Comparison of ENCODE assay signal across 8 mouse cellular contexts in genomic region chr4:135266987-135267386, GRCm38 (mm10). TPM values are rescaled to one million over a fixed set of nuclear protein-coding genes. Genes with fewer than 3 reads are reported as not detected.
DNase-seq lines count a peak whose midpoint lies in the region; ATAC-seq lines count a peak whose summit lies in the region.

No protein-coding gene starts in this region.

- H3K4me3 ChIP-seq in neural tube, embryonic 11.5 days (ENCODE audit: low read depth, low read length): no peak overlapping the region
- H3K4me3 ChIP-seq in hindbrain, embryonic 10.5 days: 0 out of 2 replicates have a peak overlapping the region, but pooled peaks have one; percentile 16
- H3K4me3 ChIP-seq in liver, embryonic 12.5 days: no peak overlapping the region
- 0 out of 2 replicates have a peak overlapping the region, but pooled peaks have one; percentile 7 for H3K4me3 ChIP-seq in stomach, embryonic 15.5 days (replicated peaks)

- no peaks in the 10 kb centered on the region for H3K9me3 ChIP-seq in neural tube, embryonic 11.5 days (ENCODE audit: control insufficient read depth, low read length)
- no peaks in the 10 kb centered on the region for H3K9me3 ChIP-seq in hindbrain, embryonic 10.5 days
- no peaks in the 10 kb centered on the region for H3K9me3 ChIP-seq in liver, embryonic 12.5 days (replicated peaks)
- H3K9me3 ChIP-seq in stomach, embryonic 15.5 days: no peaks in the 10 kb centered on the region

- WGBS in neural tube, embryonic 11.5 days: 77% methylated on average over 9 of the region's 9 CpGs
- WGBS in hindbrain, embryonic 10.5 days: 83% methylated on average over 9 of the region's 9 CpGs
- 61% methylated on average over 9 of the region's 9 CpGs for WGBS in liver, embryonic 12.5 days (ENCODE audit: insufficient replicate concordance)
- 69% methylated on average over 9 of the region's 9 CpGs for WGBS in stomach, embryonic 15.5 days

- H3K36me3 ChIP-seq in neural tube, embryonic 11.5 days (ENCODE audit: control insufficient read depth, insufficient read depth, low read length): no peaks in the 10 kb centered on the region
- H3K36me3 ChIP-seq in hindbrain, embryonic 10.5 days: peaks cover 55% of the 10 kb centered on the region
- peaks cover 68% of the 10 kb centered on the region for H3K36me3 ChIP-seq in liver, embryonic 12.5 days
- 0 out of 2 replicates have a peak, but pooled peaks cover 2% of the 10 kb centered on the region for H3K36me3 ChIP-seq in stomach, embryonic 15.5 days

- DNase-seq in neural tube, embryonic 11.5 days (ENCODE audit: low spot score): no peak
- DNase-seq in neural tube, embryonic 10.5 days (ENCODE audit: extremely low spot score, low spot score): no peak
- no peak for DNase-seq in hindbrain, embryonic 10.5 days (ENCODE audit: low spot score)
- DNase-seq in layer of hippocampus, postnatal 14 days (ENCODE audit: low spot score in 2 of 2): no peak
- no peak for DNase-seq in testis, postnatal 14 days (ENCODE audit: low spot score)

- H3K27ac ChIP-seq in neural tube, embryonic 11.5 days (ENCODE audit: low read depth, low read length): peak overlapping the region; percentile 29; the same call in 1 of the 2 replicates
- peak overlapping the region; percentile 50 for H3K27ac ChIP-seq in hindbrain, embryonic 10.5 days
- H3K27ac ChIP-seq in liver, embryonic 12.5 days: peak overlapping the region; percentile 6; the same call in 1 of the 2 replicates
- peak overlapping the region; percentile 28; the same call in 1 of the 2 replicates for H3K27ac ChIP-seq in stomach, embryonic 15.5 days

- H3K27me3 ChIP-seq in neural tube, embryonic 11.5 days (ENCODE audit: control insufficient read depth, insufficient read depth, low read length): no peaks in the 10 kb centered on the region
- no peaks in the 10 kb centered on the region for H3K27me3 ChIP-seq in hindbrain, embryonic 10.5 days (ENCODE audit: insufficient read depth, poor library complexity, severe bottlenecking)
- no peaks in the 10 kb centered on the region for H3K27me3 ChIP-seq in liver, embryonic 12.5 days (replicated peaks)
- H3K27me3 ChIP-seq in stomach, embryonic 15.5 days (replicated peaks): no peaks in the 10 kb centered on the region

- H3K9ac ChIP-seq in neural tube, embryonic 11.5 days (ENCODE audit: low read length): no peak overlapping the region
- H3K9ac ChIP-seq in liver, embryonic 12.5 days: no peak overlapping the region
- no peak overlapping the region for H3K9ac ChIP-seq in stomach, embryonic 15.5 days

- ATAC-seq in neural tube, embryonic 11.5 days (ENCODE audit: insufficient read depth, low FRiP score, low TSS enrichment): no peak
- ATAC-seq in liver, embryonic 12.5 days: no peak
- ATAC-seq in stomach, embryonic 15.5 days (ENCODE audit: insufficient read depth, low FRiP score, low read depth): no peak
- no peak for ATAC-seq in megakaryocyte-erythroid progenitor cell, adult 5-6 weeks (replicated peaks; ENCODE audit: low FRiP score, low TSS enrichment, poor library complexity, severe bottlenecking)

- H3K4me2 ChIP-seq in neural tube, embryonic 11.5 days (ENCODE audit: low read depth): no peak overlapping the region
- 0 out of 2 replicates have a peak overlapping the region, but pooled peaks have one; percentile 21 for H3K4me2 ChIP-seq in liver, embryonic 12.5 days
- H3K4me2 ChIP-seq in stomach, embryonic 15.5 days: peak overlapping the region; percentile 28; the same call in 1 of the 2 replicates

- H3K4me1 ChIP-seq in neural tube, embryonic 11.5 days (ENCODE audit: control insufficient read depth, insufficient read depth, low read length): peaks cover 35% of the 10 kb centered on the region
- peaks cover 52% of the 10 kb centered on the region for H3K4me1 ChIP-seq in hindbrain, embryonic 10.5 days (replicated peaks)
- peaks cover 84% of the 10 kb centered on the region for H3K4me1 ChIP-seq in liver, embryonic 12.5 days
- H3K4me1 ChIP-seq in stomach, embryonic 15.5 days: peaks cover 30% of the 10 kb centered on the region

RNA-seq across cellular contexts. Expression of gene Clic4, which starts 5.6 kb away (rescaled TPM):
- 148 and 157 TPM in 2 replicates for polyA plus RNA-seq in neural tube, embryonic 11.5 days (2014; fragmentation: Nextera tagmentation; extraction: Ambion mirVana)
- polyA plus RNA-seq in hindbrain, embryonic 10.5 days (2016; fragmentation: Nextera tagmentation; extraction: Ambion mirVana): 184 and 220 TPM in 2 replicates
- polyA plus RNA-seq in liver, embryonic 12.5 days (2016; fragmentation: Nextera tagmentation; extraction: Ambion mirVana): 161 and 169 TPM in 2 replicates
- polyA plus RNA-seq in stomach, embryonic 15.5 days (2015; fragmentation: Nextera tagmentation; extraction: Ambion mirVana): 141 and 144 TPM in 2 replicates
- total RNA-seq in layer of hippocampus, postnatal 14 days (2021): 10 to 100 TPM; 37.8 to 40.9 TPM
- total RNA-seq in megakaryocyte-erythroid progenitor cell, adult 5-6 weeks (2014; fragmentation: Nextera tagmentation): 77.8 and 83.9 TPM in 2 replicates
- total RNA-seq in megakaryocyte-erythroid progenitor cell, adult 5-6 weeks (2017): 79.0 and 86.0 TPM in 2 replicates

Comparison
In these comparisons a context has a peak if more than half of its experiments do, and no peak if none do; other contexts are left out.
1. H3K4me3 ChIP-seq: peak in hindbrain, embryonic 10.5 days (single experiment) and stomach, embryonic 15.5 days (single experiment); none in neural tube, embryonic 11.5 days (single experiment) and liver, embryonic 12.5 days (single experiment).
2. Peak in every context shown above with its lines, with median percentiles within 50 percentile points of each other: H3K27ac ChIP-seq.